Mouse (Mus musculus): ENCODE data around the gene Ostn. TPM values are rescaled to one million over a fixed set of nuclear protein-coding genes. Genes with fewer than 3 reads are reported as not detected.
A peak's percentile ranks its signal among the peaks of the same experiment; 100 is the strongest.

Ostn gene
- polyA plus RNA-seq, 1 experiment from 2014 or later = not detected

DNA sequence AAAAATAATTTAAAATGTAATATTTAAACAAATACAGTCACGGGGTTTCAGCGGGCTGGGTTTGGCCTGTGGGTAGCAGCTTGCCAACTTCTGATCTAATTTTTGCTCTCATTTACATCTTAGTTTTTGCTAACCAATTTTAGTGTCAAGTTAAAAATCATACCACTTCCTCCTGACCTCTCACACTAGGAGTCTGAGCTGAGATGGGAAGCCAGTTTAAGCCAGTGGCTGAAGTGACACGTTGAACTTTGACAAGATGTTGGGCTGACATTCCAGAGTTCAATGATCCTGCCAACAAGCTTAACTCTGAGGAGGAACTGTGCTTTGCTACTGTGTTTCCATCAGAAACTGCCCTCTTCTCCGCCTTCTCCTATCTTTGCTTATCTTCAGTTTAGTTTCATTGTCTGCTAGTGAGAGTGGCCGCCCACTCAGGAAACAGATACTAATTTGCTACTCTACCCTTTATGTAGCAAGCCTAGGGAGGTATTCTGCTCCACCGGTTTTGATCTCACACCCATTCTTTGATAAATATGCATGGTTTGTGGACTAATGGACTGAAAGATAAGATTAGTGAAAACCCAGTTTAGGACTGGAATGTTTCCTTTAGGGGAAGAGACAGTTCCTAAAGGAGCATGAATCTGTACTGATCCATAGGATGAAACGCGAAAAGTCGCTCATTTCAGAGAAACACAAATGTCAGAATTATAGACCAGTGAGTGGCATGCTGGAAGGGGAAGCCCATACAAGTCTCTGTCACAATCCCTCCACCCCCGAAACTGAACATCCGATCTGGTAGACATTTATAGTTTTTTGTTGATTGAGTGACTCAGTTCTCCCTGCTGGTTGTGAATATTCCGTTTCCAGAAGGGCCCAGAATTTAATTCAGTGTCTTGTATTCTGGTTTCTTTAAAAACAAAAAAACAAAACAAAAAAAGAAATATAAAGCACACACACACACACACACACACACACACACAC lies 80.6 kb downstream of the Ostn start:
- peak overlapping the region; percentile 92 to 93; a peak in 3 of 4 replicates for H3K4me3 ChIP-seq (ENCODE audit: control insufficient read depth in 1 of 2, insufficient read depth in 1 of 2, low read depth in 1 of 2, low read length in 2 of 2)
- peak overlapping the region; percentile 60 for H3K4me2 ChIP-seq (ENCODE audit: low read length)
- ATAC-seq (ENCODE audit: insufficient number of reproducible peaks, insufficient read depth, low FRiP score, low read depth) = no peak
- H3K27me3 ChIP-seq (ENCODE audit: control insufficient read depth, insufficient read depth, low read length) = no peaks in the 10 kb centered on the region
- H3K4me1 ChIP-seq (ENCODE audit: control insufficient read depth in 2 of 2, insufficient read depth in 2 of 2, low read length in 2 of 2) = peaks cover 3 to 21% of the 10 kb centered on the region in 2 experiments; a peak in 3 of 4 replicates
- H3K9ac ChIP-seq (ENCODE audit: low read length) = peak overlapping the region; percentile 98
- WGBS = 28% methylated on average over 12 of the region's 12 CpGs
- H3K36me3 ChIP-seq (ENCODE audit: control insufficient read depth, insufficient read depth, low read length) = no peaks in the 10 kb centered on the region
- no peaks in the 10 kb centered on the region for H3K9me3 ChIP-seq (ENCODE audit: control insufficient read depth, low read length)
- H3K27ac ChIP-seq (replicated peaks in 1 of 2; ENCODE audit: control insufficient read depth in 1 of 2, insufficient read depth in 1 of 2, low read depth in 2 of 2, low read length in 2 of 2) = peak overlapping the region; percentile 60 to 96

DNA sequence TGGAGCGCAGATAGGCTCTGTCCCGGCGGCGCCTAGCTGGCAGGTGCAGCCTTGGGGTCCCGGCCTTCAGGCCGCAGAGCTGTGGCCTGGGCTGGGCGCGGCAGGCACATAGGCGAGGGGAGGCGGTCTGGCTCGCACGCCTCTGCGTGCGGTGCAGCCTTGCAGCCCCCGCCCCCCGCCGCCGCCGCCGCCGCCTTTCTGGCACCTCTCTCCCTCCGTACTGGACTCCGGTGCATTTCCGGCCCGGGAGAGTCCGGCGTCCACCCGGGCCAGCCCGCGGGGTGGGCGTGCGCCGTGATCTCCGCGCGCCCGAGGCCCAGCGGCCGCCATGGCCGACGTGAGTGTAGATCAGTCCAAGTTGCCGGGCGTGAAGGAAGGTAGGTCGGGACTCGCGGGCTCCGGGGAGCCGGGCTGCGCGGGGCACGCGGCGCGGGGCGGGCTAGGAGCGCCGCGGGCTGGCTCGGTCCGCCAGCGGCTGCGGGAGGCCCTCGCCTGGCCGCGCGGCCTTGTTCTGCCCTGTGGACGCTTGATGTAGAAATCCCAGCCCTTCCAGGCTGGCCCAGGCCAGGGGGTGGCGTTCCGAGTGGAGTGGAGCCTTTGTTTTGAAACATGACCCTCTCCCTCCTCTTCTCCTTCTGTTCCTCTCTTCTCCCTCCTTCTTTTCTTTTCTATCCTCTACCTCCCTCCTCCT lies 81.6 kb downstream of the Ostn start, which contains the start of gene Ccdc50:
Gene Ccdc50, plus strand, starts transcription at position 109 of the 691 bp plus-strand sequence.
- 0% methylated on average over 40 of the region's 69 CpGs for WGBS
- H3K4me2 ChIP-seq (ENCODE audit: low read length) = peak within 1 kb of the TSS; percentile 60

GRCm38 (mm10) chr16:27389534-27390282 lies 82.4 kb downstream of the Ostn start:
- 36% methylated on average over 7 of the region's 7 CpGs for WGBS
- Histone ChIP-seq H3K4me3 (ENCODE audit: control insufficient read depth in 1 of 2, insufficient read depth in 1 of 2, low read depth in 1 of 2, low read length in 2 of 2) (peak overlapping the region; percentile 92 to 93), H3K36me3 (ENCODE audit: control insufficient read depth, insufficient read depth, low read length) (no peaks in the 10 kb centered on the region), H3K27ac (replicated peaks in 1 of 2; ENCODE audit: control insufficient read depth in 1 of 2, insufficient read depth in 1 of 2, low read depth in 2 of 2, low read length in 2 of 2) (peak overlapping the region; percentile 91 to 96), H3K4me1 (ENCODE audit: control insufficient read depth in 2 of 2, insufficient read depth in 2 of 2, low read length in 2 of 2) (peaks cover 3 to 21% of the 10 kb centered on the region in 2 experiments; a peak in 3 of 4 replicates), H3K9me3 (ENCODE audit: control insufficient read depth, low read length) (no peaks in the 10 kb centered on the region), H3K27me3 (ENCODE audit: control insufficient read depth, insufficient read depth, low read length) (no peaks in the 10 kb centered on the region), H3K9ac (ENCODE audit: low read length) (peak overlapping the region; percentile 98), H3K4me2 (ENCODE audit: low read length) (peak overlapping the region; percentile 60)
- ATAC-seq (ENCODE audit: insufficient number of reproducible peaks, insufficient read depth, low FRiP score, low read depth) = no peak

More for the DNA sequence above, 81.6 kb downstream of the Ostn start, which contains the start of gene Ccdc50:
- peak within 1 kb of the TSS; percentile 92 to 93 for H3K4me3 ChIP-seq (ENCODE audit: control insufficient read depth in 1 of 2, insufficient read depth in 1 of 2, low read depth in 1 of 2, low read length in 2 of 2)
- no peaks in the 10 kb centered on the region for H3K36me3 ChIP-seq (ENCODE audit: control insufficient read depth, insufficient read depth, low read length)
- H3K9ac ChIP-seq (ENCODE audit: low read length) = peak within 1 kb of the TSS; percentile 98
- peak; percentile 92 for ATAC-seq (ENCODE audit: insufficient number of reproducible peaks, insufficient read depth, low FRiP score, low read depth)
- H3K27ac ChIP-seq (replicated peaks in 1 of 2; ENCODE audit: control insufficient read depth in 1 of 2, insufficient read depth in 1 of 2, low read depth in 2 of 2, low read length in 2 of 2) = peak within 1 kb of the TSS; percentile 91 to 96
- no peaks in the 10 kb centered on the region for H3K27me3 ChIP-seq (ENCODE audit: control insufficient read depth, insufficient read depth, low read length)
- peaks cover 3 to 21% of the 10 kb centered on the region in 2 experiments; a peak in 3 of 4 replicates for H3K4me1 ChIP-seq (ENCODE audit: control insufficient read depth in 2 of 2, insufficient read depth in 2 of 2, low read length in 2 of 2)
- H3K9me3 ChIP-seq (ENCODE audit: control insufficient read depth, low read length) = no peaks in the 10 kb centered on the region

DNA sequence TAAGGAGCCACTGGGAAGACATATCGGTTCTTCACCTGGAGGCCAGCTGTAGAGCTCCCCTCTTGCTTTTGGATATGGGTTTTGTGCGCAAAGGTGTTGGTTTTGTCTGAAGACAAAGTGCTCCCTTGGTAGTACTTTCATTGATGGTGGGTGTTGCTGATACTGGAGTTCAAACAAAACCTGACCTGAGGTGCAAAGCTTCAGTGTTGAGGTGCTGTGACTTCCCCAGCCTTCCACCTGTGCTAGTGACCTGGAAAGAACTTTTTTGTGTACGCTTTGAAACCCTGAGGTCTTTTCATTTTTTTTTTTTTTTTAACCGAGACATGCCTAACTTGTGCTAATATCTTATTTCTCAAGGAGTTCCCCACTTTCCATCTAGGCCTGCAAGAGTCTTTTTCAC lies 83.0 kb downstream of the Ostn start:
- no peaks in the 10 kb centered on the region for H3K27me3 ChIP-seq (ENCODE audit: control insufficient read depth, insufficient read depth, low read length)
- H3K36me3 ChIP-seq (ENCODE audit: control insufficient read depth, insufficient read depth, low read length) = no peaks in the 10 kb centered on the region
- ATAC-seq (ENCODE audit: insufficient number of reproducible peaks, insufficient read depth, low FRiP score, low read depth) = no peak
- H3K27ac ChIP-seq (replicated peaks in 1 of 2; ENCODE audit: control insufficient read depth in 1 of 2, insufficient read depth in 1 of 2, low read depth in 2 of 2, low read length in 2 of 2) = no peak overlapping the region
- WGBS = 89% methylated on average over 4 of the region's 4 CpGs
- peaks cover 3 to 21% of the 10 kb centered on the region in 2 experiments; a peak in 3 of 4 replicates for H3K4me1 ChIP-seq (ENCODE audit: control insufficient read depth in 2 of 2, insufficient read depth in 2 of 2, low read length in 2 of 2)
- 0 out of 2 replicates have a peak overlapping the region, but pooled peaks have one; percentile 98 for H3K9ac ChIP-seq (ENCODE audit: low read length)
- H3K4me3 ChIP-seq (ENCODE audit: control insufficient read depth in 1 of 2, insufficient read depth in 1 of 2, low read depth in 1 of 2, low read length in 2 of 2) = peak overlapping the region in 1 of 2 experiments; percentile 93; a peak in 2 of 4 replicates
- H3K4me2 ChIP-seq (ENCODE audit: low read length) = peak overlapping the region; percentile 60
- H3K9me3 ChIP-seq (ENCODE audit: control insufficient read depth, low read length) = no peaks in the 10 kb centered on the region

- no peak overlapping the region for H3K4me3 ChIP-seq (ENCODE audit: control insufficient read depth in 1 of 2, insufficient read depth in 1 of 2, low read depth in 1 of 2, low read length in 2 of 2)
- no peak for ATAC-seq (ENCODE audit: insufficient number of reproducible peaks, insufficient read depth, low FRiP score, low read depth)
- no peak overlapping the region for H3K9ac ChIP-seq (ENCODE audit: low read length)
- WGBS = 93% methylated on average over 2 of the region's 2 CpGs
- no peaks in the 10 kb centered on the region for H3K27me3 ChIP-seq (ENCODE audit: control insufficient read depth, insufficient read depth, low read length)
- H3K9me3 ChIP-seq (ENCODE audit: control insufficient read depth, low read length) = 0 out of 2 replicates have a peak, but pooled peaks cover 3% of the 10 kb centered on the region
- no peak overlapping the region for H3K4me2 ChIP-seq (ENCODE audit: low read length)
- H3K27ac ChIP-seq (replicated peaks in 1 of 2; ENCODE audit: control insufficient read depth in 1 of 2, insufficient read depth in 1 of 2, low read depth in 2 of 2, low read length in 2 of 2) = no peak overlapping the region
- peaks cover 3 to 21% of the 10 kb centered on the region in 2 experiments; a peak in 3 of 4 replicates for H3K4me1 ChIP-seq (ENCODE audit: control insufficient read depth in 2 of 2, insufficient read depth in 2 of 2, low read length in 2 of 2)
- no peaks in the 10 kb centered on the region for H3K36me3 ChIP-seq (ENCODE audit: control insufficient read depth, insufficient read depth, low read length)
Observed at GRCm38 (mm10) chr16:27391845-27392244, 84.6 kb downstream of the Ostn start.

- Histone ChIP-seq H3K36me3 (ENCODE audit: control insufficient read depth, insufficient read depth, low read length) (no peaks in the 10 kb centered on the region), H3K4me3 (ENCODE audit: control insufficient read depth in 1 of 2, insufficient read depth in 1 of 2, low read depth in 1 of 2, low read length in 2 of 2) (no peak overlapping the region), H3K9me3 (ENCODE audit: control insufficient read depth, low read length) (0 out of 2 replicates have a peak, but pooled peaks cover 3% of the 10 kb centered on the region), H3K27me3 (ENCODE audit: control insufficient read depth, insufficient read depth, low read length) (no peaks in the 10 kb centered on the region), H3K9ac (ENCODE audit: low read length) (no peak overlapping the region), H3K27ac (replicated peaks in 1 of 2; ENCODE audit: control insufficient read depth in 1 of 2, insufficient read depth in 1 of 2, low read depth in 2 of 2, low read length in 2 of 2) (no peak overlapping the region), H3K4me2 (ENCODE audit: low read length) (no peak overlapping the region), H3K4me1 (ENCODE audit: control insufficient read depth in 2 of 2, insufficient read depth in 2 of 2, low read length in 2 of 2) (peaks cover 0 to 3% of the 10 kb centered on the region in 2 experiments; a peak in 2 of 4 replicates)
- ATAC-seq (ENCODE audit: insufficient number of reproducible peaks, insufficient read depth, low FRiP score, low read depth) = no peak
- 85% methylated on average over 4 of the region's 4 CpGs for WGBS
Observed at GRCm38 (mm10) chr16:27395251-27396037, 88.2 kb downstream of the Ostn start.
